In the genomic region with DNA sequence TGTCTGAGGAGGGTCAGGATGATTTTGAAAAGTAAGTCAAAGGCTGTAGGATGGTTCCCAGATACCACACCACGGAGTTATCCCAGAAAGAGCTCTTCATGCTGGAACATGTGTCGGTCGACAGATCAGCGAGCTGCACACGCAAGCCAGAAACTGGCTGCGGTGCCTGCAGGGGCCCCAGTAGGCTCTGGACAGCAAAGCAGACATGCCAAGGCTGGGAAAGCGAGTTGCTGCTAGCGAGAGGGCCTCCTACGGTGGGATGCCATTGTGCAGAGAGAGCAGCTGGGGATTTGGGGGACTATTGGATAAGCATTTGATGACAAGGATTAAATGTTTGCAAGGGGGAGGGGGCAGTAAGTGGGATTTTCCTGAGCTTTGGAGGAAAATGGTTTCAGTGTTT, we compare ENCODE assay signal across 11 mouse cellular contexts.
DNase-seq lines count a peak whose midpoint lies in the region; ATAC-seq lines count a peak whose summit lies in the region.
"Had no signal": no experiment of that assay in that cellular context is flagged by ENCODE, and none has a peak within 500 bp of the region (broad histone marks: within the 10 kb centered on the region; RNA-seq: fewer than 3 reads in every experiment).

No protein-coding gene starts in this region.

- no peak for DNase-seq in heart, postnatal 4 days
- peak; percentile 73 for DNase-seq in embryo, embryonic 11 days
- no peak for DNase-seq in right cerebral cortex, postnatal 36 days (ENCODE audit: low spot score in 2 of 2)
- DNase-seq in urinary bladder, postnatal 14 days (ENCODE audit: low spot score): no peak
- DNase-seq in adrenal gland, adult 18-20 months (ENCODE audit: low spot score in 2 of 2): no peak
- DNase-seq: cerebellum, postnatal 36 days; right cerebral cortex, adult 18-20 months had no signal

- no peak for ATAC-seq in heart, embryonic 11.5 days (replicated peaks; ENCODE audit: insufficient number of reproducible peaks, low FRiP score, low TSS enrichment)
- peak; percentile 54; the same call in 1 of the 2 replicates for ATAC-seq in forebrain, embryonic 16.5 days
- ATAC-seq in midbrain, embryonic 15.5 days (replicated peaks): 0 out of 2 replicates have a peak, but pooled peaks have one; percentile 65

- no peak overlapping the region for H3K9ac ChIP-seq in heart, embryonic 11.5 days (ENCODE audit: low read depth, low read length)
- H3K9ac ChIP-seq in forebrain, embryonic 16.5 days (replicated peaks; ENCODE audit: low read depth, low read length): 0 out of 2 replicates have a peak overlapping the region, but pooled peaks have one; percentile 4
- H3K9ac ChIP-seq in midbrain, embryonic 15.5 days: no peak overlapping the region
- H3K9ac ChIP-seq: liver, embryonic 12.5 days had no signal

- H3K4me2 ChIP-seq in heart, embryonic 11.5 days: peak overlapping the region; percentile 1; the same call in 1 of the 2 replicates
- no peak overlapping the region for H3K4me2 ChIP-seq in forebrain, embryonic 16.5 days (ENCODE audit: low read length)
- peak overlapping the region; percentile 32; the same call in 1 of the 2 replicates for H3K4me2 ChIP-seq in midbrain, embryonic 15.5 days
- H3K4me2 ChIP-seq: liver, embryonic 12.5 days had no signal

- H3K4me3 ChIP-seq in heart, embryonic 11.5 days (ENCODE audit: low read depth, low read length): no peak overlapping the region
- no peak overlapping the region for H3K4me3 ChIP-seq in forebrain, embryonic 16.5 days (replicated peaks; ENCODE audit: low read length)
- no peak overlapping the region for H3K4me3 ChIP-seq in midbrain, embryonic 15.5 days
- H3K4me3 ChIP-seq: liver, embryonic 12.5 days had no signal

- H3K27ac ChIP-seq in heart, embryonic 11.5 days (ENCODE audit: low read depth, low read length): no peak overlapping the region
- H3K27ac ChIP-seq in forebrain, embryonic 16.5 days (ENCODE audit: low read length): no peak overlapping the region
- H3K27ac ChIP-seq in midbrain, embryonic 15.5 days: peak overlapping the region; percentile 39
- H3K27ac ChIP-seq: liver, embryonic 12.5 days had no signal

- WGBS in heart, embryonic 11.5 days (ENCODE audit: insufficient replicate concordance): 21% methylated on average over 9 of the region's 9 CpGs
- WGBS in forebrain, embryonic 16.5 days: 3% methylated on average over 9 of the region's 9 CpGs
- 3% methylated on average over 9 of the region's 9 CpGs for WGBS in midbrain, embryonic 15.5 days

- H3K36me3 ChIP-seq in heart, embryonic 11.5 days (ENCODE audit: control insufficient read depth, insufficient read depth, low read length): no peaks in the 10 kb centered on the region
- no peaks in the 10 kb centered on the region for H3K36me3 ChIP-seq in forebrain, embryonic 16.5 days (ENCODE audit: control insufficient read depth, insufficient read depth)
- no peaks in the 10 kb centered on the region for H3K36me3 ChIP-seq in midbrain, embryonic 15.5 days (replicated peaks)
- H3K36me3 ChIP-seq: liver, embryonic 12.5 days had no signal

- H3K4me1 ChIP-seq in heart, embryonic 11.5 days (ENCODE audit: control insufficient read depth, insufficient read depth, low read length): peaks cover 17% of the 10 kb centered on the region; the same call in 1 of the 2 replicates
- peaks cover 4% of the 10 kb centered on the region; the same call in 1 of the 2 replicates for H3K4me1 ChIP-seq in forebrain, embryonic 16.5 days (replicated peaks; ENCODE audit: control insufficient read depth, insufficient read depth, low read length)
- peaks cover 13% of the 10 kb centered on the region for H3K4me1 ChIP-seq in midbrain, embryonic 15.5 days
- H3K4me1 ChIP-seq: liver, embryonic 12.5 days had no signal

- H3K9me3 ChIP-seq in heart, embryonic 11.5 days (replicated peaks; ENCODE audit: control insufficient read depth, low read length): no peaks in the 10 kb centered on the region
- no peaks in the 10 kb centered on the region for H3K9me3 ChIP-seq in forebrain, embryonic 16.5 days (ENCODE audit: control insufficient read depth, low read length)
- no peaks in the 10 kb centered on the region for H3K9me3 ChIP-seq in midbrain, embryonic 15.5 days
- H3K9me3 ChIP-seq: liver, embryonic 12.5 days had no signal

- H3K27me3 ChIP-seq in heart, embryonic 11.5 days (ENCODE audit: control insufficient read depth, insufficient read depth, low read length): no peaks in the 10 kb centered on the region
- no peaks in the 10 kb centered on the region for H3K27me3 ChIP-seq in forebrain, embryonic 16.5 days (replicated peaks; ENCODE audit: control insufficient read depth, insufficient read depth, low read length)
- H3K27me3 ChIP-seq in midbrain, embryonic 15.5 days (replicated peaks): peaks cover 3% of the 10 kb centered on the region; the same call in 1 of the 2 replicates
- H3K27me3 ChIP-seq: liver, embryonic 12.5 days had no signal
